9 mouse cellular contexts compared by ENCODE assay signal in the genomic region with DNA sequence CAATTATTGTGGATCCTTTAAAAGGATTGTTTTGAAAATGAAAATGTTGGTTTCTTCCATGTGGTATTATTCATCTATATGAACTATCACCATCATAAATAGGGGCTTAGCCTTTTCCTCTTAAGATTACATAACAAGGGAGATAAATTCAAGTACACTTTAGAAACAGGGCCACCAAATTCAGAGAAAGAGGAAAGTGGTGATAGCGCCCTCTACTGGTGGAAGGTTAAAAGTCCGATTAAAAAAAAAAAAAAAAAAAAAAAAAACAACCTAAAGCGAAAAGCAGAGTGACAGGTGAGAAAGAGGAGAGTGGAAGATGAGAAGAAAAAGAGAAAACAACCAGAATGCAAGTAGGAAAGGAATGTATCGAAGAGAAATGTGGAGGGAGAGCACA.
DNase-seq lines count a peak whose midpoint lies in the region; ATAC-seq lines count a peak whose summit lies in the region.
"Had no signal": no experiment of that assay in that cellular context is flagged by ENCODE, and none has a peak within 500 bp of the region (broad histone marks: within the 10 kb centered on the region; RNA-seq: fewer than 3 reads in every experiment).

No protein-coding gene starts in this region.

- intact Hi-C loops in heart, postnatal 10 days (cut with DNase I), result loop anchor here (1.0 kb wide), 1 partner anchor 308 kb away; a partner anchor contains a TSS

- H3K4me1 ChIP-seq in heart, embryonic 12.5 days (replicated peaks), result peaks cover 5% of the 10 kb centered on the region; the same call in 1 of the 2 replicates
- peaks cover 7% of the 10 kb centered on the region for H3K4me1 ChIP-seq in midbrain, embryonic 13.5 days (replicated peaks)

- ATAC-seq in heart, embryonic 12.5 days (ENCODE audit: insufficient number of reproducible peaks, low FRiP score), result no peak
- ATAC-seq in midbrain, embryonic 13.5 days, result no peak

- 4% methylated on average over 4 of the region's 4 CpGs for WGBS in heart, embryonic 12.5 days
- 11% methylated on average over 4 of the region's 4 CpGs for WGBS in midbrain, embryonic 13.5 days

- H3K36me3 ChIP-seq in heart, embryonic 12.5 days, result no peaks in the 10 kb centered on the region
- H3K36me3 ChIP-seq in midbrain, embryonic 13.5 days, result no peaks in the 10 kb centered on the region
- H3K36me3 ChIP-seq: neural tube, embryonic 12.5 days had no signal

- no peak overlapping the region for H3K4me2 ChIP-seq in heart, embryonic 12.5 days
- no peak overlapping the region for H3K4me2 ChIP-seq in midbrain, embryonic 13.5 days (replicated peaks)
- H3K4me2 ChIP-seq: neural tube, embryonic 12.5 days had no signal

- 0 out of 2 replicates have a peak, but pooled peaks cover 13% of the 10 kb centered on the region for H3K27me3 ChIP-seq in heart, embryonic 12.5 days (replicated peaks)
- no peaks in the 10 kb centered on the region for H3K27me3 ChIP-seq in midbrain, embryonic 13.5 days
- H3K27me3 ChIP-seq: neural tube, embryonic 12.5 days had no signal

- no peak overlapping the region for H3K9ac ChIP-seq in heart, embryonic 12.5 days
- no peak overlapping the region for H3K9ac ChIP-seq in midbrain, embryonic 13.5 days (replicated peaks)
- H3K9ac ChIP-seq: neural tube, embryonic 12.5 days had no signal

- no peak overlapping the region for H3K27ac ChIP-seq in heart, embryonic 12.5 days (ENCODE audit: poor library complexity, severe bottlenecking)
- H3K27ac ChIP-seq in midbrain, embryonic 13.5 days, result no peak overlapping the region
- H3K27ac ChIP-seq: neural tube, embryonic 12.5 days had no signal

- no peak overlapping the region for H3K4me3 ChIP-seq in heart, embryonic 12.5 days
- no peak overlapping the region for H3K4me3 ChIP-seq in midbrain, embryonic 13.5 days (replicated peaks)
- H3K4me3 ChIP-seq: neural tube, embryonic 12.5 days had no signal

- DNase-seq in heart, postnatal 10 days, result peak; percentile 30 to 65
- peak; percentile 21 for DNase-seq in urinary bladder, postnatal 14 days (ENCODE audit: low spot score)
- no peak for DNase-seq in urinary bladder, adult 18-20 months (ENCODE audit: low spot score in 2 of 2)
- DNase-seq in embryo, embryonic 10 days (ENCODE audit: low spot score), result peak; percentile 69
- peak; percentile 79 for DNase-seq in retina, postnatal 1 day
- DNase-seq in left cerebral cortex, adult 8-10 months (ENCODE audit: low spot score in 2 of 2), result no peak

- H3K9me3 ChIP-seq in heart, embryonic 12.5 days (replicated peaks), result no peaks in the 10 kb centered on the region
- no peaks in the 10 kb centered on the region for H3K9me3 ChIP-seq in midbrain, embryonic 13.5 days
- H3K9me3 ChIP-seq: neural tube, embryonic 12.5 days had no signal

Comparison
In these comparisons a context has a peak if more than half of its experiments do, and no peak if none do; other contexts are left out.
1. DNase-seq: peak in heart, postnatal 10 days (2 of 2), urinary bladder, postnatal 14 days (single experiment), embryo, embryonic 10 days (single experiment) and retina, postnatal 1 day (single experiment); none in urinary bladder, adult 18-20 months (0 of 2) and left cerebral cortex, adult 8-10 months (0 of 2).